Mouse (Mus musculus) liver, postnatal 0 days (tissue): ENCODE data around the gene C730034F03Rik. TPM values are rescaled to one million over a fixed set of nuclear protein-coding genes. Genes with fewer than 3 reads are reported as not detected.

ENCODE experiments used
- ATAC-seq: fragments of 200-750 bp; cut with Nextera tagmentation; 2 replicates; pipeline ENCODE4 v1.8.0; 2017; ENCODE audit warnings: mild to moderate bottlenecking, moderate library complexity
- DNase-seq: peaks from one replicate; pipeline ENCODE4 v3.0.0-alpha.2; 2016
- H3K27ac ChIP-seq: fragments of 300-500 bp; sonication (generic); 2 replicates; pipeline ENCODE4 v1.5.1; 2014; ENCODE audit warnings: antibody characterized with exemption, moderate library complexity, mild to moderate bottlenecking, low read depth
- H3K27me3 ChIP-seq: fragments of 300-500 bp; sonication (generic); 2 replicates; pipeline ENCODE4 v1.6.1; 2014; ENCODE audit warnings: low read length, control low read depth, mixed read lengths; ENCODE audit not compliant: insufficient read depth
- H3K36me3 ChIP-seq: fragments of 300-500 bp; sonication (generic); replicated peaks from 2 replicates; pipeline ENCODE4 v1.6.1; 2014; ENCODE audit warnings: mild to moderate bottlenecking, control low read depth, low read length, moderate library complexity, mixed read lengths; ENCODE audit not compliant: insufficient read depth
- H3K4me1 ChIP-seq: fragments of 300-500 bp; sonication (generic); 2 replicates; pipeline ENCODE4 v1.6.1; 2014; ENCODE audit warnings: antibody characterized with exemption, mild to moderate bottlenecking, control low read depth; ENCODE audit not compliant: insufficient read depth
- H3K4me2 ChIP-seq: fragments of 300-500 bp; sonication (generic); 2 replicates; pipeline ENCODE4 v1.6.1; 2014; ENCODE audit warnings: low read depth, mild to moderate bottlenecking, low read length, moderate library complexity, mixed read lengths
- H3K4me3 ChIP-seq: fragments of 300-500 bp; sonication (generic); 2 replicates; pipeline ENCODE4 v1.5.1; 2014; ENCODE audit warnings: low read depth, low read length
- H3K9ac ChIP-seq: fragments of 300-500 bp; sonication (generic); replicated peaks from 2 replicates; pipeline ENCODE4 v1.6.1; 2014; ENCODE audit warnings: mild to moderate bottlenecking, moderate library complexity
- H3K9me3 ChIP-seq: fragments of 300-500 bp; sonication (generic); 2 replicates; pipeline ENCODE4 v1.6.1; 2016; ENCODE audit warnings: mild to moderate bottlenecking, control low read depth, low read length, mixed read lengths
- CTCF ChIP-seq: sonication (generic); IDR thresholded peaks from 2 replicates; pipeline ENCODE4 v1.5.1; 2016; ENCODE audit warnings: antibody characterized with exemption, low read depth
- EP300 ChIP-seq: IDR thresholded peaks from 2 replicates; pipeline ENCODE4 v1.6.1; 2016; ENCODE audit warnings: antibody characterized with exemption, low read depth, mild to moderate bottlenecking
- WGBS: fragments of 180-500 bp; shearing (Covaris S2); extraction: QIAGEN DNeasy Blood & Tissue Kit; methylation state at CpG from one replicate; pipeline ENCODE4 v1.1.7; 2014; ENCODE audit not compliant: insufficient replicate concordance; 5-methylcytosine and 5-hydroxymethylcytosine counted together
- polyA plus RNA-seq: library from polyadenylated mRNA; unstranded; fragments of >200 nt; fragmentation: Nextera tagmentation; extraction: Ambion mirVana; gene quantifications from 2 replicates; pipeline ENCODE4 v1.2.1, GENCODE M21; 2015

Gene C730034F03Rik
- polyA plus RNA-seq, 1 experiment from 2014 or later, result 1.5 TPM

- Histone ChIP-seq H3K27ac (no peak overlapping the region), H3K36me3 (no peaks in the 10 kb centered on the region), H3K9me3 (no peaks in the 10 kb centered on the region), H3K4me1 (no peaks in the 10 kb centered on the region), H3K4me2 (no peak overlapping the region), H3K27me3 (no peaks in the 10 kb centered on the region), H3K4me3 (no peak overlapping the region), H3K9ac (no peak overlapping the region)
- no peak for ATAC-seq
- 39% methylated on average over 8 of the region's 8 CpGs for WGBS
- TF ChIP-seq EP300, result no peak
- TF ChIP-seq CTCF, result peak; percentile 18; the same call in 1 of the 2 replicates
- no peak for DNase-seq
These were observed 13.2 kb downstream of the C730034F03Rik start for GRCm38 (mm10) chr15:89442486-89443070.

GRCm38 (mm10) chr15:89452906-89453864, 23.8 kb downstream of the C730034F03Rik start:
- H3K4me3 ChIP-seq, result peak overlapping the region; percentile 21; the same call in 1 of the 2 replicates

GRCm38 (mm10) chr15:89453865-89454478, 24.6 kb downstream of the C730034F03Rik start, which contains the start of gene Mapk8ip2:
TSS of gene Mapk8ip2 (plus strand) at chr15:89453913.
- WGBS, result 2% methylated on average over 46 of the region's 53 CpGs
- TF ChIP-seq CTCF (no peak), EP300 (no peak)
- no peaks in the 10 kb centered on the region for H3K36me3 ChIP-seq
- H3K4me3 ChIP-seq, result peak within 1 kb of the TSS; percentile 21
- H3K9me3 ChIP-seq, result no peaks in the 10 kb centered on the region
- no peak within 1 kb of the TSS for H3K27ac ChIP-seq
- H3K9ac ChIP-seq, result no peak within 1 kb of the TSS
- H3K27me3 ChIP-seq, result peaks cover 32% of the 10 kb centered on the region
- no peak for ATAC-seq
- no peak for DNase-seq
- peak within 1 kb of the TSS; percentile 63 for H3K4me2 ChIP-seq
- H3K4me1 ChIP-seq, result peaks cover 7% of the 10 kb centered on the region

More at GRCm38 (mm10) chr15:89452906-89453864, 23.8 kb downstream of the C730034F03Rik start:
- Histone ChIP-seq H3K9ac (no peak overlapping the region), H3K4me1 (peaks cover 7% of the 10 kb centered on the region), H3K4me2 (peak overlapping the region; percentile 63; the same call in 1 of the 2 replicates), H3K27me3 (peaks cover 30% of the 10 kb centered on the region), H3K27ac (no peak overlapping the region), H3K36me3 (no peaks in the 10 kb centered on the region), H3K9me3 (no peaks in the 10 kb centered on the region)
- no peak for TF ChIP-seq CTCF
- no peak for TF ChIP-seq EP300
- WGBS, result 4% methylated on average over 24 of the region's 24 CpGs
- DNase-seq, result peak; percentile 79
- peak; percentile 72 for ATAC-seq

GRCm38 (mm10) chr15:89454857-89455256, 25.5 kb downstream of the C730034F03Rik start:
- H3K9ac ChIP-seq, result no peak overlapping the region
- no peak overlapping the region for H3K4me3 ChIP-seq
- H3K27me3 ChIP-seq, result peaks cover 32% of the 10 kb centered on the region
- WGBS, result 37% methylated on average over 4 of the region's 6 CpGs
- peaks cover 7% of the 10 kb centered on the region for H3K4me1 ChIP-seq
- H3K27ac ChIP-seq, result no peak overlapping the region
- no peaks in the 10 kb centered on the region for H3K36me3 ChIP-seq
- H3K9me3 ChIP-seq, result no peaks in the 10 kb centered on the region
- no peak overlapping the region for H3K4me2 ChIP-seq
- TF ChIP-seq CTCF, result no peak
- TF ChIP-seq EP300, result no peak
- DNase-seq (no peak), ATAC-seq (no peak)

- Histone ChIP-seq H3K36me3 (no peaks in the 10 kb centered on the region), H3K9ac (no peak overlapping the region), H3K27ac (no peak overlapping the region), H3K9me3 (no peaks in the 10 kb centered on the region), H3K4me1 (peaks cover 7% of the 10 kb centered on the region), H3K27me3 (peaks cover 32% of the 10 kb centered on the region), H3K4me3 (no peak overlapping the region), H3K4me2 (no peak overlapping the region)
- no peak for TF ChIP-seq EP300
- TF ChIP-seq CTCF, result no peak
- no peak for DNase-seq
- ATAC-seq, result no peak
- WGBS, result 52% methylated on average over 6 of the region's 6 CpGs
These were observed 26.3 kb downstream of the C730034F03Rik start for GRCm38 (mm10) chr15:89455642-89456041.

GRCm38 (mm10) chr15:89458942-89459341, 29.6 kb downstream of the C730034F03Rik start:
- no peaks in the 10 kb centered on the region for H3K36me3 ChIP-seq
- ATAC-seq (no peak), DNase-seq (no peak)
- H3K27ac ChIP-seq, result no peak overlapping the region
- H3K9me3 ChIP-seq, result no peaks in the 10 kb centered on the region
- H3K9ac ChIP-seq, result no peak overlapping the region
- no peak for TF ChIP-seq EP300
- no peak for TF ChIP-seq CTCF
- 47% methylated on average over 15 of the region's 15 CpGs for WGBS
- H3K4me3 ChIP-seq, result no peak overlapping the region
- H3K4me2 ChIP-seq, result no peak overlapping the region
- H3K27me3 ChIP-seq, result peaks cover 19% of the 10 kb centered on the region
- H3K4me1 ChIP-seq, result peaks cover 4% of the 10 kb centered on the region; the same call in 1 of the 2 replicates
